Mouse (Mus musculus) E14TG2a.4 (cell line): ENCODE data around the gene Afmid.

ENCODE experiments used
- H3K27me3 ChIP-seq: 2 replicates; pipeline ENCODE4 v1.6.1; 2014; ENCODE audit warnings: low read length, control low read depth; ENCODE audit not compliant: insufficient read depth
- H3K36me3 ChIP-seq: 2 replicates; pipeline ENCODE4 v1.6.1; 2014; ENCODE audit warnings: low read length, control low read depth; ENCODE audit not compliant: insufficient read depth
- H3K4me1 ChIP-seq: replicated peaks from 2 replicates; pipeline ENCODE4 v1.6.1; 2014; ENCODE audit warnings: low read depth, low read length, control low read depth
- H3K4me3 ChIP-seq: replicated peaks from 2 replicates; pipeline ENCODE4 v1.5.1; 2014; ENCODE audit warnings: mild to moderate bottlenecking, low read length
- H3K9me3 ChIP-seq: 2 replicates; pipeline ENCODE4 v1.6.1; 2014; ENCODE audit warnings: low read length, control low read depth
- CTCF ChIP-seq: conservative IDR thresholded peaks from 2 replicates; pipeline ENCODE4 v1.5.1; 2014; ENCODE audit warnings: low read length
- NANOG ChIP-seq: IDR thresholded peaks from 2 replicates; pipeline ENCODE4 v1.6.1; 2014; ENCODE audit warnings: borderline replicate concordance, low read length, mixed read lengths
- POU5F1 ChIP-seq: IDR thresholded peaks from 2 replicates; pipeline ENCODE4 v1.6.1; 2014; ENCODE audit warnings: low read length, borderline replicate concordance

Gene Afmid

GRCm38 (mm10) chr11:117816389-117816996 is 9.2 kb upstream of the Afmid start:
- no peak overlapping the region; the same call in 1 of the 2 replicates for H3K4me3 ChIP-seq
- no peak for TF ChIP-seq NANOG
- no peak for TF ChIP-seq CTCF
- TF ChIP-seq POU5F1: no peak
- H3K27me3 ChIP-seq: no peaks in the 10 kb centered on the region
- no peaks in the 10 kb centered on the region for H3K9me3 ChIP-seq
- peaks cover 90% of the 10 kb centered on the region for H3K4me1 ChIP-seq
- H3K36me3 ChIP-seq: peaks cover 97% of the 10 kb centered on the region

- Histone ChIP-seq H3K27me3 (no peaks in the 10 kb centered on the region), H3K9me3 (no peaks in the 10 kb centered on the region), H3K4me1 (peaks cover 91% of the 10 kb centered on the region), H3K4me3 (no peak overlapping the region), H3K36me3 (peaks cover 98% of the 10 kb centered on the region)
- TF ChIP-seq POU5F1 (no peak), CTCF (no peak), NANOG (no peak)
These were observed 6.6 kb upstream of the Afmid start for GRCm38 (mm10) chr11:117819095-117819494.

GRCm38 (mm10) chr11:117820173-117820572 is 5.6 kb upstream of the Afmid start:
- peaks cover 91% of the 10 kb centered on the region for H3K36me3 ChIP-seq
- no peak overlapping the region for H3K4me3 ChIP-seq
- TF ChIP-seq NANOG (no peak), CTCF (no peak), POU5F1 (no peak)
- H3K4me1 ChIP-seq: peaks cover 89% of the 10 kb centered on the region
- no peaks in the 10 kb centered on the region for H3K27me3 ChIP-seq
- H3K9me3 ChIP-seq: no peaks in the 10 kb centered on the region

- peaks cover 76% of the 10 kb centered on the region for H3K36me3 ChIP-seq
- no peak overlapping the region for H3K4me3 ChIP-seq
- no peak for TF ChIP-seq POU5F1
- no peak for TF ChIP-seq NANOG
- no peak for TF ChIP-seq CTCF
- H3K27me3 ChIP-seq: no peaks in the 10 kb centered on the region
- H3K9me3 ChIP-seq: no peaks in the 10 kb centered on the region
- H3K4me1 ChIP-seq: peaks cover 89% of the 10 kb centered on the region
These were observed 3.9 kb upstream of the Afmid start for GRCm38 (mm10) chr11:117821868-117822267.

GRCm38 (mm10) chr11:117822728-117823241 is 2.9 kb upstream of the Afmid start:
- Histone ChIP-seq H3K27me3 (no peaks in the 10 kb centered on the region), H3K4me1 (peaks cover 89% of the 10 kb centered on the region), H3K36me3 (peaks cover 67% of the 10 kb centered on the region), H3K9me3 (no peaks in the 10 kb centered on the region), H3K4me3 (peak overlapping the region; percentile 46)
- TF ChIP-seq NANOG (no peak), POU5F1 (no peak), CTCF (no peak)

GRCm38 (mm10) chr11:117823411-117823810 is 2.3 kb upstream of the Afmid start:
- TF ChIP-seq POU5F1 (no peak), NANOG (no peak), CTCF (no peak)
- no peaks in the 10 kb centered on the region for H3K9me3 ChIP-seq

GRCm38 (mm10) chr11:117824060-117824969 is 1.4 kb upstream of the Afmid start:
- TF ChIP-seq CTCF (peak; percentile 80), POU5F1 (no peak), NANOG (no peak)
- Histone ChIP-seq H3K27me3 (no peaks in the 10 kb centered on the region), H3K4me3 (peak overlapping the region; percentile 91), H3K9me3 (no peaks in the 10 kb centered on the region), H3K36me3 (peaks cover 52% of the 10 kb centered on the region), H3K4me1 (peaks cover 90% of the 10 kb centered on the region)

More at GRCm38 (mm10) chr11:117823411-117823810, 2.3 kb upstream of the Afmid start:
- H3K4me3 ChIP-seq: peak overlapping the region; percentile 91
- peaks cover 61% of the 10 kb centered on the region for H3K36me3 ChIP-seq
- H3K4me1 ChIP-seq: peaks cover 90% of the 10 kb centered on the region
- no peaks in the 10 kb centered on the region for H3K27me3 ChIP-seq

- no peak for TF ChIP-seq CTCF
- no peak for TF ChIP-seq NANOG
- TF ChIP-seq POU5F1: no peak
- H3K4me3 ChIP-seq: peak overlapping the region; percentile 91
- peaks cover 93% of the 10 kb centered on the region for H3K4me1 ChIP-seq
- no peaks in the 10 kb centered on the region for H3K27me3 ChIP-seq
- H3K36me3 ChIP-seq: peaks cover 33% of the 10 kb centered on the region
- no peaks in the 10 kb centered on the region for H3K9me3 ChIP-seq
These were observed 440 bp downstream of the Afmid start for GRCm38 (mm10) chr11:117826164-117826563.
